Mouse (Mus musculus) yolk sac, embryonic 10.5 days (tissue): Measurements from ENCODE around the gene Ccdc162.

Experiments
- DNase-seq: peaks from one replicate; pipeline ENCODE4 v3.0.0-alpha.2; 2017; ENCODE audit warnings: low spot score

The Ccdc162 gene

DNA sequence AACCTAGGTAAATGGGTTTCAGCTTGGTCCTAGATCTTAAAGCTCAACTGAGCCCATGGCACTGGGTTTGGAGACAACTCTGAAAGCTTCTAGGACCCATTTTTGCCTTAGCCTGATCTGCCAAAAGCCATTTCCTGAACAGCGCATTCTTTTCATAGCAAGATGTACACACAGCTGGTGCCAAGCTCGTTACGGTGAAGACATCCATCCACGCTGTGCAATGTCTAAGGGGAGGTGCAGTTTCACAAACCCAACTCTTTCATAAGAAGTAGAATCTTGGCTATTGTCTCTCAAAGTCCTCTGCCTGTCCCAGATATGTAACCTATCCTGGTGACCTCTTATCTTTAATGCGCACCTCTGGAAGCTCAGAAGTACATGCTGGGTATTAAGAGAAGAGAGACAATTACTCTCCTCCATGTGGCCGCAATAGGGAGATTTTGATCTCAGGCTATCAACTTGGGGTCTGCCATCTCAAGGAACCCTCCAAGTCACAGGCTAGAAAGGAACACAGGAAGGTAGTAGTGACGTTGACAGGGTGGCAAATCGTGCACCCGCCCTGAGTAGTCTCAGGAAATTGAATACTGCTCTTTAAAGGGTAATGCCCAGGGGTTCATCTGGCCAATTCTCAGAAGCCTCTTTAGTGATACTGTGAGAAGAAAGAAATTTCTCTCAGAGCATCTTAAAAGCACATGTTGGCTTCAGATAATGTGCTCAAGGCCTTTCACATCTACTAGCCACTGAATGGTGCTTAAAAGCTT, 81.0 kb downstream of the Ccdc162 start:
- no peak for DNase-seq

DNA sequence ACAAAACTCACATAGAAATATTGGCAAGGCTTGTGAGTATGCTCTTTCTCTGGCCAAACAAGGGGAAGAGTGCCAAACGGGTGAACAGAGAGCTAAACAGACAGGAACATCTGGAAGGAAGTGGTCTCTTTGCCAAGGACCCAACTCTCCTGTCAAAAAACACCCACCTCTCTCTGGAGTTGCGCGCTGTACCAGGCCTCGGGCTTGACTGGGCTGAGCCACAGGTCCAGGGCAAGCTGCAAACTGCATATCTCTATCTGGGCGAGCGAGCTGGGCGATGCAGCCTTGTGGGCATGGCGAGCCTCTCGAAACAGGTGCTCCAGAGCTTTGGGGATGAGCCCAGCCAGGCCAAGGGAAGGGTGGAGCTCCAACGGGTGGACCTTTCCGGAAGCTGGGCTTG, 82.6 kb downstream of the Ccdc162 start:
- DNase-seq = no peak

DNA sequence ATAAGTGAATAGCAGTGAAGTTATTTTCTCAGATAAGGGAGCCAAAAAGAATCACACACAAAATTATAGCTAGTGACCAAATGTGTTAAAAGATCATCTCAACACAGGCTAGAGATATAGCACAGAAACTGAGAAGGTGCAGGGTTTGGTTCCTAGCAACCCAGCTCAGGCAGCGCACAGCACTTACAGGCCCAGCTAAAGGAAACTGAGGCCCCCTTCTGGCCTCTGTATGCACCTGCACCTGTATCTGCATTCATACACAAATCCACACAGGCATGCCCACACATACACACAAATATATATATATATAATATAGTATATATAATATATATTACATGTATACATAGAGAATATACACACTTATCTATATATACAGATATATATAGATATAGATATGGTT, 84.4 kb downstream of the Ccdc162 start:
- DNase-seq = no peak

DNA sequence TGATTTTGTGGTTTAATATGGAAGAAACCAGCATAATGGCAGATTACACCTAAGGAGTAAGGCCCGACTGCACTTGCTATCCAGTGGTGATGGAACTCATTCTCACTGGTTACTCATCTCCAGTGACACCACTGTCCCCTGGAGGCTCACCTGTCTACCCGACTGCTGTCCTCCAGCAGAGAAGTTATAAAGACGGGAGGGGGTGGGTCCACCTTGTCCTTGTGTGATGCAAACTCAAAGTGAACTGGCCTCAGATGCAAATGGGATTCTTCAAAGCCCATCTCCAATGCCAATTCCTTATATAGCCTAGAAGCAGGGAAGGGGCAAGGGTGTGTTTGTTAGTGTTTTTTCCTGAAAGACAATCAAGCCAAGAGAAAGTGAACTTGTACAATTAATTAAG, 89.4 kb downstream of the Ccdc162 start:
- no peak for DNase-seq

DNA sequence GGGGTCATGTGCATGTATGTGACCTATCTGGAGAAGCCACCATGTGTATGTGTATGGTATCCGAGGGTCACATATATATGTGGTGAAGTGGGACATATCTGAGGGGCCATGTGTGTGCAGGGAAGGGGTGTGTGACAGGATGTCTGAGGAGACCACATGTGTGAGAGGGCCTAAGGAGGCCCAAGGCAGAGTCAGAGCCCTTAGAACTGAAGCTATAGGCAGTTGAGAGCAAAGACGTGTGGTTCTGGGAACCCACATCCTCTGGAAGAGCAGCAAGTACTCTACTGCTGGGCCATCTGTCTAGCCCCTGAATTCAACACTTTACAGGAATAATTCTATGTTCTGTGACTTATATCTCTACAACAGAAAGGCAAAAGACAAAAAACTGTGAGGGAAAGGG, 96.4 kb downstream of the Ccdc162 start:
- no peak for DNase-seq

DNA sequence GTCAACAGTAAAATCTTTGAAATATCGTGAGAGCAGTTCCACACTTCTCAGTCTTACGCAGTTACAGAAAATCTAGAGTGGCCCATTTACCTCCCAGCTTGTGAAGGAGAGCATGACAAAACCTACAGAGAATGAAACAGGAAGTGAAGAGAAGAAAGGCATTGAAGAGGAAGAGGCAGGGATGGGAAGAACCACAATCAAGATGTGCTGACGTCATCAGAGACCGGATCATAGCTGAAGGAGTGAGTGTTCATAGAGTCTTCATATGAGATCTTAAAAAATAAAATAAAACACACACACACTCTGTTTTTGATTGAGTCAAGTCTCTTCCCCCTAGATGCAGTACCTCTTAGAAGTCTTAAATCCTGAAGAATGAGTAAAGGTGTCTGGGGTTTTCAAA, 100.9 kb downstream of the Ccdc162 start:
- no peak for DNase-seq

DNA sequence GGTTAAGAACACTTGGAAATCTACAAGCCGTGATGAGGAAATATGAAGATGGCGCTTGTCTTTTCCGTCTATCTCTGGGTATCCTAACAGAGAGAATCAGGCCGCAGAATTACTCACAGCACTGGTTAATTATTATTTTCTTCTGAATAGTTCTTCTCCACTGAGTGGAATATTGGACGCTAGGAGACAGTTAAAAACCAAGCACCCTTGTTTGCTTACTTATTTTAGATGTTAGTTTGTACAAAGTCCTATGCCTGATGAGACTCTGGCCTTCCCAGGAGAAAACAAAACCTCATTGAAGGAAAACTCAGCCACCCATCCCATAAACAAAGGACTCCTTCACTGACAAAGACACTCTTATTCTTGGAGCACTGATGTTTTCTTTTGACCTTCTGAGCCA, 104.5 kb downstream of the Ccdc162 start:
- DNase-seq = peak; percentile 33

DNA sequence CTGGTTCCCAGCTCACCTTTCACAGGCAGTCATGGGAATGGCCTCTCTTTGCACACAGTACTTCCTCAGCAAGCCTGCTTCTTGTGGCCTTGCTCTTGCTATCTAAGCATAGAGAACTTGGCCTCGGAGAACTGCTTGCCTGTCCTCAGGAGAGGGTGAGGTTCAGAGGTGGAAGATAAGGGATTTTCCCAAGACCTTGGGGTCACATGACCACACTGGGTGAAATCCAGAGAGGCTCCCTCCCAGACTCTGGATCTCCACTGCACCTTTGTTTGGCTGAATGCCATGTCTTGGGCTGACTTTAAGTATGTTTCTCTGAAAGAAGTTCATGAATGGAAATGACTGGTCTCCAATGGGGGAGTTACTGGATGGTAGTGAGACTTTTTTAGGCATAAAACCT, 107.0 kb downstream of the Ccdc162 start:
- peak; percentile 68 for DNase-seq

DNA sequence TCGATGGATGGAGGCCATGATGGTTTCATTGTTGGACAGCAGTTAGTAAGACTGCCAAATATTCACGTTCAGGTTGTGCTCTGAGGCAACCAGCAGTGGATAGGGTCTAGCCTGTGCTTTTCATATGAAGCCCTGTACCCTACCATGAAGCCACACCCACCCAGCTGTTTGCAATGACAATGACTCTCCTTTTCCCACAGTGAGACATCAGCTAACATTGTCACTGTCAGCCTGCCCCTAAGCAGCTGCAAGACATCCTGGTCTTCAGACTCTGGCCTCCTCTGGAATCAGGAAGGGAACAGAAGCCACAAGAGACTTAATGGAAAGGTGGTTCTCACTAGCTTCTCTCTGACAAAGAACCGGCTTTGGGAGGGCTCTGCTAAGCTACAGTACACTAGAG, 107.9 kb downstream of the Ccdc162 start:
- DNase-seq = no peak

DNA sequence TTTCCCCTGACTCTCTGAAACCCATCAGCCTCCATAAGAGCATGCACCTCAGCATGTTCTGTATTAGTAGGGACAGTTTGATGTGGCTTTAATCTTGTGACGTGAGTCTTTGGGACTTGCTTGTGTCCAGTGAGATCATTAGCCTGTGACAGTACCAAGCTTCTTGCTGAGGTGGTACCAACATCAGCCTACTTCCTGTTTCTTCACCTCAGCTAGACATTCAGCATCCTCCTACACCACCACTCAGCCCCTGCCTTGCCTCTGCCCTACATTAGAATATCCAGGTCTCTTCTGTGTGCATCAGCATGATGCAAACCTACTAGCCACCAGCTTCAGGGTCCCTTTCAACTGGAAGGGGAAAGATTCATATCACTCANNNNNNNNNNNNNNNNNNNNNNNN, 113.8 kb downstream of the Ccdc162 start:
- DNase-seq = no peak

DNA sequence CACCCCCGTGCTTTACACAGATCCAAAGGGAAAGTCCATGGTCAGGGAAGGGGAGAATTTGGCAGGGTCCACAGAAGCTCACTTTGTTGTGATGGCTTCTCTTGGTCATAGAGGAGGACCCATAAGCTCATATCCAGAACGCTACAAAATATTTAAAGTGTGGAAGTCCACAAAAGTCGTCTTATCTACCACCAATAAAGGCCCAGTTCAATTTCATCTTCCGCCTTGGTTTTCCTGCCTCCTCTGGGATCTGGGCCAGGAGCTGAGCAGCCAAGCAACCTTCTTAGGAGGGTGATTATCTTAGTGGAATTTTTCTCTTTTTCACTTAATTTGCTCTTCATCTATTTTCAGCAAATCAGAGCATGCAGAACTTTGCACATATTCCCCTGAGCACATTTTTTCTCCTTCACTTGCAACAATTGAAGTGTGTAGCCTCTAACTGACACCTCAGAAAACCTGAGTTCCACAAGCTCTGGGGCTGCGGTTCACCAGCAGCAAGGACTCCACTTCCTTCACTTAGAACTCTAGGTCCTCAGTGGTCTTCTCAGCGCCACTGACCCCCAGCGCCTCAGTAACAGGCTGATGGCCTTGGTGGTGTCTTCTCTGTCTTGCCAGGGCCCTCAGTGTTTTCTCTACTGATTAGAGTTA, 114.4 kb downstream of the Ccdc162 start:
- DNase-seq = no peak

DNA sequence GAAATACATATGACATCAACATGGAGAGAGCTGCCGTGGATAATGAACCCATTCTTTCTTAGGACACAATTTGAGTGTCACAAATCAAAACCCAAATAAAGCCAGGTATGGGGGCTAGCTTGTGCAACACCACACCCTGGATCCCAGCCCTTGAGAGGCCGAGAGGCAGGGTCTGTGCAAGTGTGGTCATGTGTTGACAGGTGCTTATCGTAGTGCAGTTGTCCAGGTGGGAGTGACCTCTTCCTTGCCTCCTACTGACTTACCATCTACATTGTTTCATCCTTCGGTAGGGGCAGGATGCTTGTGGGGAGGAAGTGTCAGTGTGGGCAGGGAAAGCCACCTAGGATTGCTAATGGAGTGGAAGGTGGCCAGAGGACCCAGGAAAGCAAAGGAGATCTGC, 115.1 kb downstream of the Ccdc162 start:
- DNase-seq = no peak

DNA sequence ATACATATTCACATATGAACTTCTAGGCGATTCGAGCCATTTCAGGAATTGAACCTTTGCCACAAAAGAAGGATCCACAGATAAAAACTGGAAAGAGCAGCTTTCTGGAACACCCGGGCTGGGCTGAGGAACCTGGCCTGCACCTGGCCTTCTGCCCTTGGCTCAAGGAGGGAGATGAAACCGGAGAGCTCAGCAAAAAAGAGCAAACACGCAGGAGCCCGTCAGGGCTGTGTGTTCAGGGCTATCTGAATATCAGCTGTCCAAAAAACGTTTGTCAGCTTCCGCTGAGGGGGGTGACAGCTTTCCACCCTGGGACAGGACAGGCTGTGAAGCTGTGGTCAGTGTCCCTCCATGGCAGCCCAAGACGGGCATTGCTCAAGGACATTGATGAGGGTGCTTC, 117.4 kb downstream of the Ccdc162 start:
- no peak for DNase-seq

DNA sequence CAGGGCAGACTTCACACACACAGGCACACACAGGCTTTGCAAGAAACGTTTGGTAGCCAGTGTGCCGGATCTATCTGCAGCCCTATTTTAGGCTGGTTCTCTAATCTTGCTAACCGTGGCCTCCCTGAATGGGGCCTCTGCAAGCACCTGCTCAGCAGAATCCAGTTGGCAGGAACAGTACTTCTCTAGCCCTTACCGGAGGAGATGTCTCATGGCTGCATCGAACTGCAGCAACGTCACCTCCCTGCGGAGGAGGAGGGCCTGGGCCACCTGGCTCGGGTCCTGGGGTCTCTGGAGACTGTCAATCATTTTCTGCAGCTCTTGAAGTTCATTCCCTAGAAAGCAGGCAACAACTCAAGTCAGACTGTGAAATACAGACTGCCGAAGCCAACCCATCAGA, 118.2 kb downstream of the Ccdc162 start:
- DNase-seq = no peak

DNA sequence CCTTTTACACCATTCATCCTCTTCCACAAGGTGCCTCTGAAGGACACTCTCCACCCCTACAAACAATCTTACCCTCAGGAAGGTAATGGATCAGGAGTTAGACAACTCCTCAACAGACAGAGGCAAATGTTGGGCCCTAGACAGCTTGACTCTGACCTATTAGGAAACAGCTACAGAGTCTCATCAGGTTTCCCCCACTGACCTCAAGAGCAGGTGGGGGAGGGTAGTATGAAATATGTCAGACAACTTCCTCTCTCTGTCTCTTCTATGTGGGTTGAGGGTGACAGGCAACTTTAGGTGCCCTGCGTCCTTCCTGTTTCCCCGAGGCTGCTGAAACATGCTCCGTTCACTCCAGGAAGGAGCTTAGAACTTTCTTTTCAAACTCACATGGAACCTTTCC, 120.9 kb downstream of the Ccdc162 start:
- no peak for DNase-seq

DNA sequence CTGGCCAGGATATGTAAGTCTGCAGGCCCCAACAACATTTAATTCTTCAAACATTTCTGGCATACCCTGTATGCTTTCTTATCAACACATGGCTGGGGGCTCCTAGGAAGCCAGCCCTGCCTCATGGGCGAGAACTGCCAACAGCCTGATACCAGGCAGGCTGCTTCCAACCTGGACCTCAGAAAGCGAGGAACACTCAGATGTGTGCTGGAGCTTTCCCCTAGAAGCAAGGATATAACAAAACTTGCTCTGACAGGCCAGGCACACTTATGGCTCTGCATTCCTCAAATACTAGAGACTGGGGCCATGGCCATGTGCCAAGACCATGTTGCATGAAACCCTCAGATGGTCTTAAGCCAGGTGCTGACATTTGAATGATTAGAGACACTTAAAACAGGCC, 121.5 kb downstream of the Ccdc162 start:
- peak; percentile 50 for DNase-seq

DNA sequence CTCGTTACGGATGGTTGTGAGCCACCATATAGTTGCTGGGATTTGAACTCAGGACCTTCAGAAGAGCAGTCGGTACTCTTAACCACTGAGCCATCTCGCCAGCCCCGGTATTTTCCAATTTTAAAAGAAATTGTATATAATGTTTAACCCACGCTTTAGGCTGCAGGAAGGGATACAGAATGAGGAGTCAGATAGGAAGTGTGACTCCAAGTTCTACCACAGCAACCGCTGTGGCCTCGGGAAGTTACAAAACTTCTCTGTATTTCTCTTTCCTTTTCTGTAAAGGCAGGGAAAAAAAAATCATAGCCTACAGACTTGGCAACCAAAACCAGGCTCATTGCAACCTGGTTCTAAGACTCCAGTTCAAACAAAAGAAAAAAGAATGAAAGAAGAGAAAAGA, 122.0 kb downstream of the Ccdc162 start:
- DNase-seq = no peak

DNA sequence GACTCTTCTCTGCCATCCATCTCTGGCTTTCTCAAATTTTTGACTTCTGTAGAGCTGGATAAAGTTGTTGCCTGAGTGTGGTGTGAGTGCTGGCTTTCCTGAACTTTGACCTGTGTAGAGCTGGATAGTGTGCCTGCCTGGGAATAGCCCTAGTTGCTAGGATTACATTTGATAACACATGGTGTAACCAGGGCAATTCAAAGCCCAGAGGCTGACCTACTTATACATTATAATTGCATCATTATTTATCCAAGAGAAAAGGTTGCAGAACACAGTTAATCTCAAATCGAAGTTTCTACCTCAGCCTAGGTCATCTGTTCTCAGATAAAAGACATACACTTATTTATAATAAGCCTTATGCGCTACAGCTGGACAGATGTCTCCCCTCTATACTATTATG, 127.8 kb downstream of the Ccdc162 start:
- no peak for DNase-seq

DNA sequence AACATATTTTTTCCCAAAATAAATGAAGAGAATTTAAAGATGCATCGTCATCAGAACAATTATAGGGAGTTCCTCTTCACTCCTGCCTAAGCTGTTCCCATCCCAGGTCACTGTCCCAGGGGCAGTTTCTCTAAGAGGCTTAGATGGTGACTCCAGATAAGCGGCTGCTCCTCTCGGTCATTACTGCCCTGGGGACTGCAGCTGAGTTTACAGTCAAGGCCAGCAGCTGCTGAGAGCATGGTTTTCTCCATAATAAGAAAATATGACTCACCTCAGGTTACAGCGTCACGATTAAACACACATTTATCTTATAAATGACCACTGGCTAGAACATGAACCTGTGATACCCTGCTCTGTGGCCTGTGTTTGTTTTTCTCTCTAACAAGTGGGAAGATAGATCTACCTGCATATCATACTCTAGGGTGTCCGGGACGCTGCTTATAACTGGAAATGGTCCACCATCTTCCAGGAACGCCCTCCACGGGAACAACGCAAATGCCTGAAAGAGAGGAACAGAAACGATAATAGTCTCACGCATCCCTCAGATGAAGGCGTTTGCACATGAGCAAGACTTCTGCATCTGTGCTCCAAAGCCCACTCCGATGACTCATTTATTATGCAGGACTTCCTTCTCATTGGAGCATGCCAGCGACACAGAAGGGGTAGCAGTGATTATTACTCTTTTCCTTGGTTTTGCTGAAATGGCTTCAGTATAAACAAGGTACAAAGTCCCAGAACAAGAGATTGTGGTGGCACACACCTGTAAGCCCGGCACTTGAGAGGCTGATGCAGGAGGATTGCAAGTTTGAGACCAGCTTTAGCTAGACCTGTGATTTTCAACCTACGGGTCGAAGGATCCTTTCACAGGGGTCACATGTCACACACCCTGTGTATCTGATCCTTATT, 129.2 kb downstream of the Ccdc162 start:
- no peak for DNase-seq

DNA sequence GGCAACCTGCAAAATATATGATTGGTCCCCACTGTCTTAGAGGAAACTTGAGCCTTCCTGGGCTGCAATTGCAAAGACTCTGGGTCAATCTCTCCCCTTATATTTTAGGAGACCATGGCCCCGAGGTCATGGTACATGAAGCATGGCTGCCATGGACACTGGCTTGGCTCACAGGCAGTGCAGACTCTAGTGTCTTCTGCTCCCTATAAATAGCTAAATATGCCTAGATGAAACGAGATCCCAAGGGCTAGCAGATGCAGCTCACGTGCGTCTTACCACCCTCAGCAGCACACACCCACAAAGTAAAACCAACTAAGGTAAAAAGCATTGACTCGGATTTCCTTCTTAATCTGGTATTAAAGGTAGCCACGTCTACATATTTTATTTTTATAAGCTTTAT, 133.1 kb downstream of the Ccdc162 start:
- no peak for DNase-seq

DNA sequence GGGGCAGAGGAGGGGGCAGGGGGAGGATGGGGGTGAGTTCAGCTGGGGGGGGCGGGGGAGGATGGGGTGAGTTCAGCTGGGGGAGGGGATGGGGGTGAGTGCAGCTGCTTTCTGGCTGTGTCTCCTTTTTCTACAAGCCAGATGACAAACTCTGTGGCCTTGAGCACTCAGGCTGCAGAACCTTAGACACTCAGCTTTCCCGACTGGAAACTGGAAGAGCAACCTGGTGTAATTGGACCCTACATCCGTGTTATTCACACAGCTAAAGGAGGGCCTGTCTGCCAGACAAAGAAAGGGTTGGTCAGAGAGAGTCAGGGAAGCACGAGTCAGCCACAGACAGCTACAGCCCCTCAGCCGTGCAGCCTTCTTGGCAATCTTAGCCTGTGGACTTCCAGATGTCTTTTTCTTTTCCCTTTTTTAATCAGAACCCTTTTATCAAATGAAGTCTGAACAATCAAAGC, 133.5 kb downstream of the Ccdc162 start:
- DNase-seq = no peak

DNA sequence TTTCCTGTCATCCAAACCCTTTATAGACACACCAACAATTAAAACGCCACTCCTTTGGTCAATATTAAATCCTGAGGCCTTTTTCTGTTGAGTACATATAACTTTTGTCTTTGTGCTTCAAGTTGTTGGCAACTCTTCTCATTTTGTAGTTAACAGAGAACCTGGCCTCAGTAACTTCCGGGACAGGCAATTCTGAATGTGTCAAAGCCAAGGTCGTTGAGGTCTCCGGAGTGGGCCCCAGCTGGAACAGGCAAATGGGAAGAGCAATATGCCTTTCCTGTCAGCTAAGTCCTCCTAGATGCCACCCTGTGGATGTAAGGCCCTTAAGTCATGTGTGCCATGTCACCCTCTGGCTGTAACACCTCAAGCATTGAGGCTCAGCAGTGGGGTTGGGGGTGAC, 136.0 kb downstream of the Ccdc162 start:
- DNase-seq = no peak

DNA sequence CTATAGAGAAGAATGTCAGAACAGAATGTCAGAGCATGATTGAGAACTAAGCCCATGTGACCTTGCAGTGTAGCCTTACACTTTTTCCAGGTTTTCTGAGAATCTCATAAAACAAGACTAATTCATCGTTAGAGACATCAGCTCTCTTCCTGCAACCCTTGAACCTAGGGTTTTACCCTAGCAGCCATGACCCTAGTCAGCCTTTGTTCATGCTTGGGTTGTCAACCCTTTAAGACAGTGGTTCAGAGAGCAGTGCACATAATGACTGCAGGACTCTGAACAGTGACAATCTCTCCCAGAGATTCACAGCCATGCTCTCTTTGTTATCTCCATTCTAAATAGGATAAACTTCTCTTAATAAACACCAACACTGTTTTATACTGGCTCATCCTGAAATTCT, 137.9 kb downstream of the Ccdc162 start:
- no peak for DNase-seq
